Mouse (Mus musculus): ENCODE measurements around the gene Rfxank. TPM values are rescaled to one million over a fixed set of nuclear protein-coding genes. Genes with fewer than 3 reads are reported as not detected.

Gene Rfxank
- polyA plus RNA-seq, 1 experiment, result 24.8 TPM

DNA sequence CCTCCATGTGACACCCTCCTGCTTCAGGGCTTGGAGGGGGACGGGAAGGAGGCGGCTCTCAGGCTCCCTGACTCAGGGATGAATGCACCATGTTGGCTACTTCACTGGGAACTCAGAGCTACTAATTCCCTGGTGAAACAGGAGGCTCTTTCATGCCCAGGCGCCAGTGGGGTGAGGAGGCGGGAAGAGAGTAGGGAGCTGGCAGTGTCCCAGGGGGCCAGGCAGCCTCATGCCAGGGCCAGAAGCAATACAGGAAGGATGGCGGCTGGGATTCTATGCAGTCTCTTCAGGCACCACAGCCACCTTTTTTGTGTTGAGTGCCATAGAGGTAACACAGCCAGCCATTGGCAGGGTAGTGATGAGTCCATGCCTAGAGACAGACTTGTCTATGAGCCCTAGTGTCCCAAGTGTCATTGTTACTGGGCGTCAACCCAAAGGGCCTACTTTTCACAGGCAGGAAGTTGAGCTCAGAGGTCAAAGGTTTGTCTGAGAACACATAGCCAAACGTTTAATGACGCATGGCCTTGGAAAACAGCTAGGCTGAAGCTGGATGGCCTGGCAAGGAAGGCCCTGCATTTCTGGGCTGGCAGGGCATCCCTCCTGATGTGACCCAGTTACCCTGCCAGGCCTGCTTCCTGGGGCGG lies 9.5 kb downstream of the Rfxank start:
- TF ChIP-seq CTCF (IDR thresholded peaks at IDR 0.05; ENCODE audit: borderline replicate concordance, insufficient read depth, low read depth, low read length), result no peak
- no peak for TF ChIP-seq POLR2A (IDR thresholded peaks at IDR 0.05; ENCODE audit: borderline replicate concordance, insufficient read depth, low read length)
- peak overlapping the region; percentile 68 for H3K27ac ChIP-seq (ENCODE audit: insufficient read depth, low read length)
- WGBS, result 28% methylated on average over 9 of the region's 9 CpGs
- DNase-seq, result peak; percentile 43 to 63
- H3K4me1 ChIP-seq (ENCODE audit: control insufficient read depth, insufficient read depth, low read length), result peaks cover 9% of the 10 kb centered on the region
- H3K27me3 ChIP-seq (ENCODE audit: control insufficient read depth, insufficient read depth, low read length), result no peaks in the 10 kb centered on the region
- no peak overlapping the region for H3K4me3 ChIP-seq (replicated peaks; ENCODE audit: insufficient read depth, low read depth, low read length)

DNA sequence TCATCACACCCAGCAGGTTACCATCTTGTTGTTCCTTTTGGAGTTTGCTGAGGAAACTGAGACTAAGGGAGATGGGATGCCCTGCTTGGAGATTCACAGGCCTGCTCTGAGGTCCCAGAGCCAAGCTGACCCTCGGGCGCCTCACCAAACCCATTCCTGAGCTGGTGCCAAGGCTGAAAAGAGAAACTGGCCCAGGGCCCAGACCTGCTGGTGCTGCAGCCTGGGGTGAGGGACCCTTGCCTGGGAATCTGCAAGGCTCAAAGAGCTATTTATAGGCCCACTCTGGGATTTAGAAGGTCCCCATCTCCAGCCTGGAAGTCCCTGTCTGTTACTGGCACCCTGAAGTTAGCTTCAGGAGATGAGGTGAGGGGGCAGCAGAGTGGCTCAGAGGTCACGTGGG lies 10.5 kb downstream of the Rfxank start:
- 30% methylated on average over 3 of the region's 3 CpGs for WGBS
- H3K27ac ChIP-seq (ENCODE audit: insufficient read depth, low read length), result no peak overlapping the region
- no peaks in the 10 kb centered on the region for H3K27me3 ChIP-seq (ENCODE audit: control insufficient read depth, insufficient read depth, low read length)
- DNase-seq, result peak; percentile 42 to 48
- H3K4me3 ChIP-seq (replicated peaks; ENCODE audit: insufficient read depth, low read depth, low read length), result no peak overlapping the region
- TF ChIP-seq CTCF (IDR thresholded peaks at IDR 0.05; ENCODE audit: borderline replicate concordance, insufficient read depth, low read depth, low read length), result no peak
- no peak for TF ChIP-seq POLR2A (IDR thresholded peaks at IDR 0.05; ENCODE audit: borderline replicate concordance, insufficient read depth, low read length)
- peaks cover 9% of the 10 kb centered on the region for H3K4me1 ChIP-seq (ENCODE audit: control insufficient read depth, insufficient read depth, low read length)

DNA sequence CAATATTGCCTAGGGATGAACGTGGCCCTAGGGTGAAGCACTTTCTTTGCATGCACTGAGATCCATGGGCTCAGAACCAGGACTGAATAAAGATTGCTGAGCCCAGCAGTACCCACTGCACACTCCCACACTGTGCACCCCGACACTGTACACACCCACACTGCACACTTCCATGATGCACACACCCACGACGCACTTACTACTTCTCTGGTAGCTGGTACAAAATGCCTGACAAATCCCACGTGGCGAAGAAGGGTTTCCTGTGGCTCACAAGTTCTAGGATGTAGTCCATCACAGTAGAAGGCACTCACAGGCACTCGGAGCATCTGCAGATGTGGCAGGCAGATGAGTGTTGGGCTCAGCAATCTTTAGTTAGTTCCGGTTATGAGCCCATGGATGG lies 14.0 kb downstream of the Rfxank start:
- Histone ChIP-seq H3K4me3 (replicated peaks; ENCODE audit: insufficient read depth, low read depth, low read length) (no peak overlapping the region), H3K27ac (ENCODE audit: insufficient read depth, low read length) (no peak overlapping the region), H3K27me3 (ENCODE audit: control insufficient read depth, insufficient read depth, low read length) (no peaks in the 10 kb centered on the region), H3K4me1 (ENCODE audit: control insufficient read depth, insufficient read depth, low read length) (peaks cover 11% of the 10 kb centered on the region)
- 65% methylated on average over 8 of the region's 8 CpGs for WGBS
- TF ChIP-seq CTCF (IDR thresholded peaks at IDR 0.05; ENCODE audit: borderline replicate concordance, insufficient read depth, low read depth, low read length), result no peak
- no peak for TF ChIP-seq POLR2A (IDR thresholded peaks at IDR 0.05; ENCODE audit: borderline replicate concordance, insufficient read depth, low read length)
- DNase-seq, result no peak

DNA sequence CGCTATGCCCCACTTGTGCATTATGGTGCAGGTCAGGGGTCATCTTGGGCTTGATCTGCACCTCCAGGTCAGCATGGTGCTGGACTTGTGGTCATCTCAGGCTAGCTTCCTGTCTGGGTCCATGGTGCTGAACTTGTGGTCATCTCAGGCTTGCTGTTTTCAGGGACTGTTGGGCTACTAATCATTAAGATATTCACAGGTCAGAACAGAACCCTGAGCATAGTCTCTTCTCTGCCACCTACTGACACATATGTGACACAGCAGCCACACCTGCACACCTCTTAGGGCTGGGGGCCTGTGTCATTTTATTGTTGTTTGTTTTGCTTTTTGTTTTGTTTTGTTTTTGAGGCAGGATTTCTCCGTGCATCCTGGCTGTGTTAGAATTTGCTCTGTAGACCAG lies 16.1 kb downstream of the Rfxank start:
- no peak overlapping the region for H3K27ac ChIP-seq (ENCODE audit: insufficient read depth, low read length)
- WGBS, result 70% methylated on average over 2 of the region's 2 CpGs
- H3K4me3 ChIP-seq (replicated peaks; ENCODE audit: insufficient read depth, low read depth, low read length), result no peak overlapping the region
- TF ChIP-seq POLR2A (IDR thresholded peaks at IDR 0.05; ENCODE audit: borderline replicate concordance, insufficient read depth, low read length) (no peak), CTCF (IDR thresholded peaks at IDR 0.05; ENCODE audit: borderline replicate concordance, insufficient read depth, low read depth, low read length) (peak; percentile 56; the same call in 1 of the 2 replicates)
- DNase-seq, result no peak
- peaks cover 13% of the 10 kb centered on the region; the same call in 1 of the 2 replicates for H3K4me1 ChIP-seq (ENCODE audit: control insufficient read depth, insufficient read depth, low read length)
- H3K27me3 ChIP-seq (ENCODE audit: control insufficient read depth, insufficient read depth, low read length), result no peaks in the 10 kb centered on the region

DNA sequence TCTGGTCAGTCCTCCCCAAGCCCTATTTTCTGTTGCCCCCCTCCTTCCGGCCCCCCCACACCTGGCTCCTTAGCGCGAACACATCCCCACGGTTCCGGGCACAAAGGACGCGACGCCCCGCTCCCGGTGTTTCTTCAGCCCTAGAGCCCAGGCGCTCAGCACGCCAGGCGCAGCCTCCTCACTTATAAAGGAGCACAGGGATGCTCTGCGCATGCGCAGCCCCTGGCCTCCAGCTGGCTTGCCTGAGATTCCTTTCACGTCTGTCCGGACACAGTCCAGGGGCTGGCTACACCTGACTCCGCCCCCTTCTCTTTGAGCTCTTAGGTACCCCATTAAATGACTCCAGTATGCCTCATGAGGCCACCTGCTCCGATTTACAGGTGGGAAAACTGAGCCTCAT lies 18.3 kb downstream of the Rfxank start, which contains the start of gene Ncan:
Ncan (minus strand) TSS at position 207 of the 400 bp plus-strand sequence.
- TF ChIP-seq CTCF (IDR thresholded peaks at IDR 0.05; ENCODE audit: borderline replicate concordance, insufficient read depth, low read depth, low read length) (no peak), POLR2A (IDR thresholded peaks at IDR 0.05; ENCODE audit: borderline replicate concordance, insufficient read depth, low read length) (peak; percentile 80)
- Histone ChIP-seq H3K4me3 (replicated peaks; ENCODE audit: insufficient read depth, low read depth, low read length) (peak within 1 kb of the TSS; percentile 62), H3K27me3 (ENCODE audit: control insufficient read depth, insufficient read depth, low read length) (no peaks in the 10 kb centered on the region), H3K4me1 (ENCODE audit: control insufficient read depth, insufficient read depth, low read length) (peaks cover 13% of the 10 kb centered on the region; the same call in 1 of the 2 replicates), H3K27ac (ENCODE audit: insufficient read depth, low read length) (0 out of 2 replicates have a peak within 1 kb of the TSS, but pooled peaks have one; percentile 14)
- peak; percentile 89 to 91 for DNase-seq
- WGBS, result 3% methylated on average over 19 of the region's 19 CpGs

DNA sequence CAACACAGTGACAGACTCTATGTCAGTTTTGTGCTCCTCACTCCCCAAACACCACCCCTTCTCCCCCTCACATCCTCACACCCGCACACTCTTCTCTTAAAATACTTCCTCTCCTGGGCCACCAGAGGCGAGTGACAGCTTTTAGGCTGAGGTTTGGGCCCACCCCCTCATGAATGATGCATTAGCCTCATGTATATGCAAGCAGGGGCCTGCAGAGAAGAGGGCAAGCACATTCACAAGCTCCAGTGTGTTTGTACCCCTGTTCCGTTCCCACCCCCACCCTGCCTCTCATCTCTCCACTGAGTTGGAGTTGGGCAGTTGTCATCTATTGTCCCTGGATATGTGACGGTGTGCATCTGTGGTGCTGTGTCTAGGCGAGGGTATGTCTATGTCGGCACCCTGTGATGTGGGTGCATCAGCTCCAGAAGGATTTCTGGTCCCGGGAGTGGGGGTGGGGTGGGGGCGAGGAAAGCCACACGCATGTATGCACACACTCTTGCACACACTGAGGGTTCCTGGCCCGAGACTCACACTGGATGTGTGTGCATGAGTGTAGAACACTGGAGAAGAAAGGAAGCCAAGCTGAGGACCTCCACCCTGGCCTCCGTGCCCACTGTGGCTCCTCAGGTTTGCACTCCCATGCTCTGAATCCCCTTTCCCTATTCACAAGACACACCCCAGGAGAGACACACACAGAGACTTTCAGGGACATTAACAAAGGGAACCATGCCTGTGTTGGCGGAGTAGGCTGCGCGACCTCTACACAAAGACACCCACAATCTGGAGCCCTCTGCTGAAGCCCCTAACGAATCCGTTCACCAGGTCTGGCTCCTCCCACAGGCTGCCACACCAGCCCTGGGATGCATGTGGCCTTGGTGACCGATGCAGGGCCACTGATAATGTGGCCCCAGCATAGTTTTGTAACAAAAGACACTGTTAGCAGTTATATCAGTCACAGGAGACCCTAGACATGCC lies 19.9 kb downstream of the Rfxank start:
- TF ChIP-seq CTCF (IDR thresholded peaks at IDR 0.05; ENCODE audit: borderline replicate concordance, insufficient read depth, low read depth, low read length), result no peak
- no peak for TF ChIP-seq POLR2A (IDR thresholded peaks at IDR 0.05; ENCODE audit: borderline replicate concordance, insufficient read depth, low read length)
- no peak for DNase-seq
- WGBS, result 34% methylated on average over 17 of the region's 17 CpGs
- H3K27ac ChIP-seq (ENCODE audit: insufficient read depth, low read length), result no peak overlapping the region
- H3K4me1 ChIP-seq (ENCODE audit: control insufficient read depth, insufficient read depth, low read length), result peaks cover 16% of the 10 kb centered on the region; the same call in 1 of the 2 replicates
- no peaks in the 10 kb centered on the region for H3K27me3 ChIP-seq (ENCODE audit: control insufficient read depth, insufficient read depth, low read length)
- peak overlapping the region; percentile 15 for H3K4me3 ChIP-seq (replicated peaks; ENCODE audit: insufficient read depth, low read depth, low read length)

DNA sequence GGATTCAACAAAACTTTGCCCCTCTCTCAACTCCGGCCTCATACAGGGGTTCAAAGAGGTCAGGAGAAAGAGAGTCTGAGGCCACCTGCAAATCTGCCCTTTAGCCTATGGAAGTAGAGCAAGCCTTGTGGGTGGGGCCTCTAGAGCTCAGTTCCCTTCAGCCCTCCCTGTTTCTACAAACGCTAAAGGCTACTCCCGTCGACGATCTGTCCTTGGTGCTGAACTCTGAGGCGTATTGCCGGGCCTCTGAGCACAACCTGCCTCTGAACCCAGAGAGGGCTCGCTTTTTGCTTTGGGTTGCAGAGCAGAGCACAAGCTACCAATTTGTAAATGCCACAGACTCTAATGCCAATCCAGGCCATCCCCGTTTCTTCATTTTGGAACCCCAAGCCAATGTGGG lies 21.3 kb downstream of the Rfxank start:
- H3K4me3 ChIP-seq (replicated peaks; ENCODE audit: insufficient read depth, low read depth, low read length), result no peak overlapping the region
- WGBS, result 50% methylated on average over 9 of the region's 9 CpGs
- H3K27ac ChIP-seq (ENCODE audit: insufficient read depth, low read length), result no peak overlapping the region
- no peak for DNase-seq
- peaks cover 16% of the 10 kb centered on the region; the same call in 1 of the 2 replicates for H3K4me1 ChIP-seq (ENCODE audit: control insufficient read depth, insufficient read depth, low read length)
- no peaks in the 10 kb centered on the region for H3K27me3 ChIP-seq (ENCODE audit: control insufficient read depth, insufficient read depth, low read length)
- TF ChIP-seq CTCF (IDR thresholded peaks at IDR 0.05; ENCODE audit: borderline replicate concordance, insufficient read depth, low read depth, low read length), result no peak
- no peak for TF ChIP-seq POLR2A (IDR thresholded peaks at IDR 0.05; ENCODE audit: borderline replicate concordance, insufficient read depth, low read length)

Measured in cerebellum, adult 2 months (tissue).